Mouse (Mus musculus) stomach, postnatal 0 days (tissue): ENCODE measurements around the gene Gm10717.
"Not testable (repeated sequence)": the region's sequence is repeated elsewhere in the genome, so short reads cannot be mapped to it uniquely, and the experiment has no call there.

Experiments used
- CTCF ChIP-seq: IDR thresholded peaks from 2 replicates; pipeline ENCODE4 v1.5.1; 2016; ENCODE audit warnings: antibody characterized with exemption, low read depth, mild to moderate bottlenecking, moderate library complexity
- EP300 ChIP-seq: optimal IDR thresholded peaks from 2 replicates; pipeline ENCODE3; 2016; ENCODE audit warnings: antibody characterized with exemption

DNA sequence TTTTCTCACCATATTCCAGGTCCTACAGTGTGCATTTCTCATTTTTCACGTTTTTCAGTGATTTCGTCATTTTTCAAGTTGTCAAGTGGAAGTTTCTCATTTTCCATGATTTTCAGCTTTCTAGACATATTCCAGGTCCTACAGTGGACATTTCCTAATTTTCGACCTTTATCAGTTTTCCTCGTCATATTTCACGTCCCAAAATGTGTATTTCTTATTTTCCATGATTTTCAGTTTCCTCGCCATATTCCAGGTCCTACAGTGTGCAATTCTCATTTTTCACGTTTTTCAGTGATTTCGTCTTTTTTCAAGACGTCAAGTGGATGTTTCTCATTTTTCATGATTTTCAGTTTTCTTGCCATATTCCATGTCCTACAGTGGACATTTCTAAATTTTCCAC is 2.0 kb downstream of the Gm10717 start:
- TF ChIP-seq CTCF, EP300: not testable (repeated sequence)
